Mouse (Mus musculus) forebrain, embryonic 16.5 days (tissue): ENCODE data around the gene Skint3. TPM values are rescaled to one million over a fixed set of nuclear protein-coding genes. Genes with fewer than 3 reads are reported as not detected.

Experiments used
- polyA plus RNA-seq: library from polyadenylated mRNA; unstranded; fragments of >200 nt; fragmentation: Nextera tagmentation; extraction: Ambion mirVana; gene quantifications from 2 replicates; pipeline ENCODE4 v1.2.1, GENCODE M21; 2015

Skint3 gene
- polyA plus RNA-seq, 1 experiment from 2014 or later = not detected

Other genes starting within 250 kb of the Skint3 start
- not detected in 2 replicates for gene Skint1, start 226.0 kb upstream of the Skint3 start, polyA plus RNA-seq
- gene Skint4, start 160.2 kb upstream of the Skint3 start, polyA plus RNA-seq = not detected in 2 replicates
- gene Skint9, start 201.7 kb downstream of the Skint3 start, polyA plus RNA-seq = not detected in 2 replicates